Mouse (Mus musculus) forebrain, embryonic 14.5 days (tissue): ENCODE data around the gene Nod1. TPM values are rescaled to one million over a fixed set of nuclear protein-coding genes. Genes with fewer than 3 reads are reported as not detected.
A peak's percentile ranks its signal among the peaks of the same experiment; 100 is the strongest.

Experiments used
- ATAC-seq: fragments of 200-750 bp; cut with Nextera tagmentation; 2 replicates; pipeline ENCODE4 v1.8.0; 2017; ENCODE audit warnings: mild to moderate bottlenecking, moderate library complexity
- DNase-seq: peaks from one replicate; pipeline ENCODE4 v3.0.0-alpha.2; 2015; ENCODE audit warnings: low spot score
- H3K27ac ChIP-seq: fragments of 300-500 bp; sonication (generic); 2 replicates; pipeline ENCODE4 v1.5.1; 2014; ENCODE audit warnings: low read depth, mild to moderate bottlenecking, control low read depth, low read length, moderate library complexity
- H3K27me3 ChIP-seq: fragments of 300-500 bp; sonication (generic); replicated peaks from 2 replicates; pipeline ENCODE4 v1.6.1; 2014; ENCODE audit warnings: low read length, control low read depth, mixed read lengths; ENCODE audit not compliant: control insufficient read depth, insufficient read depth
- H3K36me3 ChIP-seq: fragments of 300-500 bp; sonication (generic); 2 replicates; pipeline ENCODE4 v1.6.1; 2014; ENCODE audit warnings: low read length, control low read depth; ENCODE audit not compliant: control insufficient read depth, insufficient read depth
- H3K4me1 ChIP-seq: fragments of 300-500 bp; sonication (generic); 2 replicates; pipeline ENCODE4 v1.6.1; 2014; ENCODE audit warnings: antibody characterized with exemption, low read length, control low read depth; ENCODE audit not compliant: control insufficient read depth, insufficient read depth
- H3K4me2 ChIP-seq: fragments of 300-500 bp; sonication (generic); 2 replicates; pipeline ENCODE4 v1.6.1; 2014; ENCODE audit warnings: mild to moderate bottlenecking, control low read depth, low read length
- H3K4me3 ChIP-seq: fragments of 300-500 bp; sonication (generic); 2 replicates; pipeline ENCODE4 v1.5.1; 2014; ENCODE audit warnings: low read depth, low read length, control low read depth
- H3K9ac ChIP-seq: fragments of 300-500 bp; sonication (generic); 2 replicates; pipeline ENCODE4 v1.6.1; 2014; ENCODE audit warnings: mild to moderate bottlenecking, low read length, control low read depth, moderate library complexity
- H3K9me3 ChIP-seq: fragments of 300-500 bp; sonication (generic); replicated peaks from 2 replicates; pipeline ENCODE4 v1.6.1; 2016; ENCODE audit warnings: low read length, control low read depth, mixed read lengths; ENCODE audit not compliant: control insufficient read depth
- WGBS: fragments of 180-500 bp; shearing (Covaris S2); extraction: QIAGEN DNeasy Blood & Tissue Kit; methylation state at CpG from one replicate; pipeline ENCODE4 v1.1.7; 2014; 5-methylcytosine and 5-hydroxymethylcytosine counted together
- polyA plus RNA-seq: library from polyadenylated mRNA; unstranded; fragments of >200 nt; fragmentation: Nextera tagmentation; extraction: Ambion mirVana; gene quantifications from 2 replicates; pipeline ENCODE4 v1.2.1, GENCODE M21; 2014

Nod1 gene
- polyA plus RNA-seq, 1 experiment from 2014 or later, result 1.8 TPM

GRCm38 (mm10) chr6:54940126-54940525 is 32.3 kb downstream of the Nod1 start:
- Histone ChIP-seq H3K9me3 (no peaks in the 10 kb centered on the region), H3K9ac (no peak overlapping the region), H3K27ac (no peak overlapping the region), H3K27me3 (peaks cover 6% of the 10 kb centered on the region; the same call in 1 of the 2 replicates), H3K36me3 (no peaks in the 10 kb centered on the region), H3K4me2 (no peak overlapping the region), H3K4me3 (no peak overlapping the region), H3K4me1 (no peaks in the 10 kb centered on the region)
- ATAC-seq (no peak), DNase-seq (peak; percentile 21)
- WGBS, result 72% methylated on average over 7 of the region's 7 CpGs

- H3K4me3 ChIP-seq, result no peak overlapping the region
- H3K36me3 ChIP-seq, result no peaks in the 10 kb centered on the region
- no peak overlapping the region for H3K27ac ChIP-seq
- H3K9me3 ChIP-seq, result no peaks in the 10 kb centered on the region
- H3K9ac ChIP-seq, result no peak overlapping the region
- H3K4me1 ChIP-seq, result no peaks in the 10 kb centered on the region
- peaks cover 6% of the 10 kb centered on the region; the same call in 1 of the 2 replicates for H3K27me3 ChIP-seq
- H3K4me2 ChIP-seq, result no peak overlapping the region
- no peak for DNase-seq
- no peak for ATAC-seq
- 64% methylated on average over 4 of the region's 4 CpGs for WGBS
These were observed 32.8 kb downstream of the Nod1 start for GRCm38 (mm10) chr6:54939631-54940030.

- no peak for ATAC-seq
- H3K9ac ChIP-seq, result no peak overlapping the region
- no peak overlapping the region for H3K4me2 ChIP-seq
- no peak for DNase-seq
- no peaks in the 10 kb centered on the region for H3K4me1 ChIP-seq
- WGBS, result 80% methylated on average over 2 of the region's 2 CpGs
- no peak overlapping the region for H3K27ac ChIP-seq
- H3K36me3 ChIP-seq, result no peaks in the 10 kb centered on the region
- H3K27me3 ChIP-seq, result no peaks in the 10 kb centered on the region
- H3K4me3 ChIP-seq, result no peak overlapping the region
- no peaks in the 10 kb centered on the region for H3K9me3 ChIP-seq
These were observed 35.9 kb downstream of the Nod1 start for GRCm38 (mm10) chr6:54936496-54936895.

- no peaks in the 10 kb centered on the region for H3K27me3 ChIP-seq
- H3K9me3 ChIP-seq, result no peaks in the 10 kb centered on the region
- ATAC-seq (no peak), DNase-seq (no peak)
- H3K9ac ChIP-seq, result no peak overlapping the region
- no peaks in the 10 kb centered on the region for H3K36me3 ChIP-seq
- no peak overlapping the region for H3K4me3 ChIP-seq
- H3K27ac ChIP-seq, result no peak overlapping the region
- no peaks in the 10 kb centered on the region for H3K4me1 ChIP-seq
- no peak overlapping the region for H3K4me2 ChIP-seq
- WGBS, result 83% methylated on average over 5 of the region's 5 CpGs
These were observed 37.5 kb downstream of the Nod1 start for GRCm38 (mm10) chr6:54934930-54935329.

GRCm38 (mm10) chr6:54934313-54934712 is 38.1 kb downstream of the Nod1 start:
- WGBS, result 92% methylated on average over 8 of the region's 8 CpGs
- Histone ChIP-seq H3K4me1 (no peaks in the 10 kb centered on the region), H3K9me3 (no peaks in the 10 kb centered on the region), H3K36me3 (no peaks in the 10 kb centered on the region), H3K27ac (no peak overlapping the region), H3K27me3 (no peaks in the 10 kb centered on the region), H3K9ac (no peak overlapping the region), H3K4me3 (no peak overlapping the region), H3K4me2 (no peak overlapping the region)
- ATAC-seq (no peak), DNase-seq (no peak)

- no peak for ATAC-seq
- no peak overlapping the region for H3K4me3 ChIP-seq
- no peaks in the 10 kb centered on the region for H3K36me3 ChIP-seq
- no peaks in the 10 kb centered on the region for H3K27me3 ChIP-seq
- H3K27ac ChIP-seq, result no peak overlapping the region
- no peak for DNase-seq
- no peak overlapping the region for H3K4me2 ChIP-seq
- no peaks in the 10 kb centered on the region for H3K4me1 ChIP-seq
- WGBS, result 79% methylated on average over 3 of the region's 3 CpGs
- no peak overlapping the region for H3K9ac ChIP-seq
- H3K9me3 ChIP-seq, result no peaks in the 10 kb centered on the region
These were observed 38.5 kb downstream of the Nod1 start for GRCm38 (mm10) chr6:54933866-54934265.

- no peak for ATAC-seq
- H3K9ac ChIP-seq, result no peak overlapping the region
- H3K9me3 ChIP-seq, result no peaks in the 10 kb centered on the region
- no peak for DNase-seq
- no peak overlapping the region for H3K4me3 ChIP-seq
- H3K4me2 ChIP-seq, result no peak overlapping the region
- 88% methylated on average over 5 of the region's 5 CpGs for WGBS
- H3K27ac ChIP-seq, result no peak overlapping the region
- H3K36me3 ChIP-seq, result no peaks in the 10 kb centered on the region
- no peaks in the 10 kb centered on the region for H3K4me1 ChIP-seq
- H3K27me3 ChIP-seq, result no peaks in the 10 kb centered on the region
These were observed 39.2 kb downstream of the Nod1 start for GRCm38 (mm10) chr6:54933216-54933615.

GRCm38 (mm10) chr6:54932526-54932925 is 39.9 kb downstream of the Nod1 start:
- no peak overlapping the region for H3K4me3 ChIP-seq
- no peaks in the 10 kb centered on the region for H3K9me3 ChIP-seq
- H3K27ac ChIP-seq, result no peak overlapping the region
- no peaks in the 10 kb centered on the region for H3K27me3 ChIP-seq
- 95% methylated on average over 12 of the region's 12 CpGs for WGBS
- H3K4me1 ChIP-seq, result no peaks in the 10 kb centered on the region
- H3K9ac ChIP-seq, result no peak overlapping the region
- ATAC-seq (no peak), DNase-seq (no peak)
- H3K36me3 ChIP-seq, result no peaks in the 10 kb centered on the region
- no peak overlapping the region for H3K4me2 ChIP-seq

- no peak overlapping the region for H3K4me3 ChIP-seq
- no peak overlapping the region for H3K4me2 ChIP-seq
- no peak overlapping the region for H3K27ac ChIP-seq
- no peaks in the 10 kb centered on the region for H3K9me3 ChIP-seq
- WGBS, result 91% methylated on average over 4 of the region's 4 CpGs
- H3K9ac ChIP-seq, result no peak overlapping the region
- H3K4me1 ChIP-seq, result no peaks in the 10 kb centered on the region
- no peaks in the 10 kb centered on the region for H3K27me3 ChIP-seq
- no peak for DNase-seq
- no peak for ATAC-seq
- H3K36me3 ChIP-seq, result no peaks in the 10 kb centered on the region
These were observed 40.8 kb downstream of the Nod1 start for GRCm38 (mm10) chr6:54931641-54932040.
